Mouse (Mus musculus): ENCODE data around the gene Eipr1.

GRCm38 (mm10) chr12:28896577-28896976, 145.0 kb downstream of the Eipr1 start:
- no peak for TF ChIP-seq FLI1 (IDR thresholded peaks at IDR 0.05; ENCODE audit: low read length)
- TF ChIP-seq GATA1 (IDR thresholded peaks at IDR 0.05; ENCODE audit: borderline replicate concordance, low read length): no peak

Data from megakaryocyte, embryonic 14.5 days (primary cell).